Mouse (Mus musculus) frontal cortex, postnatal 25 days (tissue): ENCODE data around the gene Acaa1b.

Source experiments
- DNase-seq, 2 experiments: peaks; one replicate each; pipeline ENCODE4 v3.0.0; 2022; ENCODE audit warnings: low spot score in 2 of 2

Gene Acaa1b

GRCm38 (mm10) chr9:119156278-119157201 lies at the start of gene Acaa1b:
Gene Acaa1b (minus strand): TSS chr9:119157093.
- DNase-seq: peak; percentile 54 to 62

GRCm38 (mm10) chr9:119206666-119207065 lies 49.8 kb upstream of the Acaa1b start:
- DNase-seq: no peak

GRCm38 (mm10) chr9:119205756-119206155 lies 48.9 kb upstream of the Acaa1b start:
- no peak for DNase-seq

- no peak for DNase-seq
Observed at GRCm38 (mm10) chr9:119203617-119204016, 46.7 kb upstream of the Acaa1b start.

- DNase-seq: no peak
Observed at GRCm38 (mm10) chr9:119201653-119202052, 44.8 kb upstream of the Acaa1b start.

GRCm38 (mm10) chr9:119199151-119199861 lies 42.4 kb upstream of the Acaa1b start:
- DNase-seq: no peak

DNA sequence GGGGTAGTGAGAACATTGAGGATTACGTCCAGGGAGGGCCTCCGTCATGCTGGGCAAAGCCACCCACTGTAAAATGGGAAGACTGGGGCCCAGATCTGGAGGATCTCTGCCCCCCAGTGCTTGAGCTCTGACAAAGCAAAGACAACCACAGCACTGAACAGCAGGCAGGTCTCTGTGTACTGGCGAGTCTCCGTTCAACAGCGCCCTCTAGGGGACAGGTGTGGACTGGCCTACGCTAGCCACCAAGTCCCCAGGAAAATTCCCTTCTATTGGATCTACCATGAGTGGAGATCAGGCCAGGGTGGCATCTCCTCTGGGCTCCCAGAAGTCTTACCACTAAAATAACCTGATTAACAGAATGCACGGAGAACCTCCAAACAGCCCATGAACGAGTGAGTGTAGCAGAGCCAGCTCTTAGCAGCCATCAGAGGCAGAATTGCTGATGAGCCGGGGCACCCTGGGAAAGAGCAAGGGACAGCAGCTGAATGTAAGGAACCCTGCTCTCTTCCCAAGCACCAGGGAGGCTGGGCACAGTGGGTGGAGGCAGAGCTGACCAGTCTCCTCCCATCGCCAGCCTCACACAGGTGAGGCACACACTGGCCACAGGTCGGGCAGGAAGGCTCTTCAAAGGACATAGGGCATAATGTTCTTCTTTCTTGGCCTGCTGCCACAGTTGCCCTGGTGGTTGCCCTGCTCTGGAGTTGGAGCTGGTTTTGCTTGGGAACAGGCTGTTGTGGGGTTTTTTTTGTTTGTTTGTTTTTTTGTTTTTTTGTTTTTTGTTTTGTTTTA lies 35.5 kb upstream of the Acaa1b start:
- DNase-seq: no peak

DNA sequence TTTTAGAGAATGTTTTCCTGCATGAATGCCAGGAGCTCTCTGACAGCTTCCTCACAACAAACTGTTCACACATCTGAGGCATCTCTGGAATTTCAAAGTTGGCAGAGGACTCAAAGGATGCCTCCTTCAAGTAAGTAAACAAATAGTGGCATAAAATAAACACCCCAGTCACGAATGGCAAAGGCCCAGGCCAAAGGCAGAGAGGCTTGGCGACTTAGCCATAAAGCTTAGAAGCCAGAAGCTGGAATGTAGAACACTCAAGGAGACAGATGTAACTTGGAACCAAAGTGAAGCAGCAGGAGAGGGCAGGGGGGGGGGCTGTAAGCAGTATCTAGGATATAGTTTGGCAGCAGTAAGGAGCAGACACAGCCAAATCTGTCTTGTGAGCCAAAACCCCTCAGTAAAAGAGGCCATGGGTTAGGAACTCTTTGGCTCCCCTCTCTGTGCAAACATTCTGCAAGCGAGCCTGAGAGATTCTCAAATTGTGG lies 24.4 kb upstream of the Acaa1b start:
- DNase-seq: no peak

- no peak for DNase-seq
Observed at GRCm38 (mm10) chr9:119179292-119179691, 22.4 kb upstream of the Acaa1b start.

GRCm38 (mm10) chr9:119167608-119168007 lies 10.7 kb upstream of the Acaa1b start:
- DNase-seq: no peak

- DNase-seq: no peak
Observed at GRCm38 (mm10) chr9:119165548-119165947, 8.7 kb upstream of the Acaa1b start.

DNA sequence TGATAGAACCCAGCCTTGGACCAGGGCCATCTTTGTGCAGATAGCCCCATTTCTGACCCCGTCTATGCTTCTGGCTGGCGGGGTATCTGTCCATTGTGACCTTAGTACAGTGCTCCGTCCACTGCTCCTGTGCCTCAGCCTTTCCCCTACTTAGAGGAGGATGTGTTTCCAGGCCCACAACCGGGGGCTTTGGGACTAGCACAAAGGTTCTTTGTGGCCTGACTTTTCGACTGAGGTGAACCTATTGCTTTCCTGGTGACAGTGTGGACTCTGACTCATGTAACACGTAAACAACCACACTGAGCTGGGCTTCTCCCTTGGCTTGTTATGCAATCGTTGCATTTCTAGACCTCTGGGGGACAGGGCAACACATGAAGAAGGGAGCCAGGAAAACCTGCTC lies 7.8 kb upstream of the Acaa1b start:
- no peak for DNase-seq

GRCm38 (mm10) chr9:119160689-119161088 lies 3.8 kb upstream of the Acaa1b start:
- DNase-seq: no peak

DNA sequence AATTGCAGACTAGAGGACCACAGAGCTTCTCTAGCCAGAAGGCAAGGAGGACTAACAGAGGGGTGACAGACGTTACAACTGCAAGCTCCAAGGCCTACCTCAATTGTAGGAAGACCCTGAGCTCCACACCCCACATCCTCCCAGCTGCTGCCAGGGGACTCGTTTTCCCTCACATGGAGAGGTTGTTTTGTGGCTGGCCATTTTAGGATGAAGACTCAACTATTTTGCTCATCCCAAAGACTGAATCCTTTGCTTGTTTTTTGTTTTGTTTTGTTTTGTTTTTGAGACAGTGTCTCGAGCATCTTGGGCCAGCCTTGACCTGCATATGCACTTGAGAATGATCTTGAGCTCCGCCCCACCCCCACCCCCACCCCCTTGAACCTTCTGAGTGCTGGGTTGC lies 2.0 kb upstream of the Acaa1b start, which contains the start of gene Gm47289:
Gene Gm47289 (plus strand): TSS at position 301 of the 400 bp plus-strand sequence.
- no peak for DNase-seq

- DNase-seq: no peak
Observed at GRCm38 (mm10) chr9:119155826-119156225, 1.1 kb downstream of the Acaa1b start.

- DNase-seq: no peak
Observed at GRCm38 (mm10) chr9:119155416-119155815, 1.5 kb downstream of the Acaa1b start.

DNA sequence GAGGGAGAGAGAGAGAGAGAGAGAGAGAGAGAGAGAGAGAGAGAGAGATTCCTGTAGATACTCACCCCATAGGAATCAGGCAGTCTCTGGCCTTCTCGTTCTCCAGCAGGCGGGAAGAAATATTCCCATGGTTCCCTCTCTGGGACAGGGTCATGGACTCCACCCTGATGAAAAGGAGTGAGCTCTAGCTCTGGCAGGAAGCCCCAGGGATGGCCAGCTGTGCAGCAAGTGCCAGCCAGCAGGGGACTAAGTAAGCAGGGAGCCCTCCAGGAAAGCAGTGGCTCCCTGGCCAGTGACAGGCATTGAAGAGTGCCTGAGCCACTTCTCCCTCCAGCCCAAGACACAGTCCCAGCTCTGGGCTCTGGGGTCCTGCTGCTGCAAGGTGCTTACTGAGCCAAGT lies 5.1 kb downstream of the Acaa1b start:
- no peak for DNase-seq

- DNase-seq: no peak
Observed at GRCm38 (mm10) chr9:119149601-119150000, 7.3 kb downstream of the Acaa1b start.

- DNase-seq: no peak
Observed at GRCm38 (mm10) chr9:119146098-119146770, 10.7 kb downstream of the Acaa1b start.

GRCm38 (mm10) chr9:119145638-119146037 lies 11.3 kb downstream of the Acaa1b start:
- DNase-seq: no peak

- DNase-seq: no peak
Observed at GRCm38 (mm10) chr9:119145137-119145536, 11.8 kb downstream of the Acaa1b start.
